8 mouse cellular contexts compared by ENCODE assay signal in genomic region chr8:65110285-65110691, GRCm38 (mm10). TPM values are rescaled to one million over a fixed set of nuclear protein-coding genes. Genes with fewer than 3 reads are reported as not detected.
DNase-seq lines count a peak whose midpoint lies in the region; ATAC-seq and TF ChIP-seq lines count a peak whose summit lies in the region.

No protein-coding gene starts in this region.

- no peaks in the 10 kb centered on the region for H3K9me3 ChIP-seq in midbrain, postnatal 0 days (ENCODE audit: low read length)

- no peaks in the 10 kb centered on the region for H3K36me3 ChIP-seq in midbrain, postnatal 0 days (ENCODE audit: insufficient read depth, low read length)

- WGBS in midbrain, postnatal 0 days, result 41% methylated on average over 5 of the region's 5 CpGs

- H3K4me1 ChIP-seq in midbrain, postnatal 0 days (ENCODE audit: insufficient read depth, low read length), result no peaks in the 10 kb centered on the region

- intact Hi-C loops in left cerebral cortex, postnatal 36 days (cut with DNase I), result loop anchor here (1.0 to 10.0 kb wide), 3 partner anchors 20 to 145 kb away; no protein-coding TSS in a partner anchor

- TF ChIP-seq CTCF in midbrain, postnatal 0 days (IDR thresholded peaks at IDR 0.05), result peak; percentile 96

- H3K9ac ChIP-seq in midbrain, postnatal 0 days (replicated peaks; ENCODE audit: low read length, poor library complexity, severe bottlenecking), result no peak overlapping the region

- peak; percentile 5 to 33 for DNase-seq in spleen, adult 18-20 months
- no peak for DNase-seq in spleen, adult 12 weeks (ENCODE audit: low spot score)
- peak; percentile 79 to 88 for DNase-seq in cerebellum, postnatal 14 days
- peak; percentile 53 to 67 for DNase-seq in frontal cortex, postnatal 25 days (ENCODE audit: low spot score in 2 of 2)
- peak; percentile 77 for DNase-seq in kidney, adult 18-20 months
- DNase-seq in left cerebral cortex, postnatal 36 days (ENCODE audit: low spot score in 2 of 2), result peak; percentile 55 to 64
- DNase-seq in midbrain, postnatal 0 days (ENCODE audit: low spot score), result peak; percentile 84
- DNase-seq in telencephalon, adult 2 months (ENCODE audit: low read depth, low spot score), result peak; percentile 36

- no peaks in the 10 kb centered on the region for H3K27me3 ChIP-seq in midbrain, postnatal 0 days (ENCODE audit: insufficient read depth, low read length)

- H3K4me2 ChIP-seq in midbrain, postnatal 0 days (ENCODE audit: low read depth, low read length, poor library complexity, severe bottlenecking), result no peak overlapping the region

- ATAC-seq in midbrain, postnatal 0 days (ENCODE audit: low FRiP score), result peak; percentile 75

- H3K27ac ChIP-seq in midbrain, postnatal 0 days (ENCODE audit: low read depth, low read length), result no peak overlapping the region

- H3K4me3 ChIP-seq in midbrain, postnatal 0 days (ENCODE audit: low read depth, low read length), result no peak overlapping the region

RNA-seq across cellular contexts. Expression of gene BC030870, which starts 19.1 kb away (rescaled TPM):
- total RNA-seq in left cerebral cortex, postnatal 36 days (2021), result not detected
- total RNA-seq in midbrain, postnatal 0 days (2014; rRNA removed), result not detected in 2 replicates
- polyA plus RNA-seq in midbrain, postnatal 0 days (2015; fragmentation: Nextera tagmentation; extraction: Ambion mirVana), result 0.10 and 0.15 TPM in 2 replicates

RNA-seq across cellular contexts. Expression of gene Gm10663, which starts 35.5 kb away (rescaled TPM):
- total RNA-seq in left cerebral cortex, postnatal 36 days (2021), result not detected
- not detected in 2 replicates for total RNA-seq in midbrain, postnatal 0 days (2014; rRNA removed)
- not detected in 2 replicates for polyA plus RNA-seq in midbrain, postnatal 0 days (2015; fragmentation: Nextera tagmentation; extraction: Ambion mirVana)
